Mouse (Mus musculus): Measurements from ENCODE around the gene BC107364.
"Not testable (repeated sequence)": the region's sequence is repeated elsewhere in the genome, so short reads cannot be mapped to it uniquely, and the experiment has no call there.

The BC107364 gene

GRCm38 (mm10) chr3:96451181-96451737 lies 847 bp downstream of the BC107364 start:
- DNase-seq (ENCODE audit: low spot score in 2 of 2): not testable (repeated sequence)

- DNase-seq (ENCODE audit: low spot score in 2 of 2): not testable (repeated sequence)
Observed at GRCm38 (mm10) chr3:96450586-96450896, 1.6 kb downstream of the BC107364 start.

- DNase-seq (ENCODE audit: low spot score in 2 of 2): not testable (repeated sequence)
Observed at GRCm38 (mm10) chr3:96449762-96450585, 2.1 kb downstream of the BC107364 start.

- DNase-seq (ENCODE audit: low spot score in 2 of 2): no peak
Observed at GRCm38 (mm10) chr3:96445436-96445835, 6.7 kb downstream of the BC107364 start.

- peak; percentile 66 to 75 for DNase-seq (ENCODE audit: low spot score in 2 of 2)
Observed at GRCm38 (mm10) chr3:96440578-96440977, 11.5 kb downstream of the BC107364 start.

GRCm38 (mm10) chr3:96435557-96436091 lies 16.5 kb downstream of the BC107364 start:
- DNase-seq (ENCODE audit: low spot score in 2 of 2): no peak

- DNase-seq (ENCODE audit: low spot score in 2 of 2): no peak
Observed at GRCm38 (mm10) chr3:96432207-96432606, 19.9 kb downstream of the BC107364 start.

- DNase-seq (ENCODE audit: low spot score in 2 of 2): no peak
Observed at GRCm38 (mm10) chr3:96429819-96430132, 22.3 kb downstream of the BC107364 start.

- DNase-seq (ENCODE audit: low spot score in 2 of 2): no peak
Observed at GRCm38 (mm10) chr3:96428941-96429818, 22.9 kb downstream of the BC107364 start.

GRCm38 (mm10) chr3:96427761-96428462 lies 24.2 kb downstream of the BC107364 start:
- DNase-seq (ENCODE audit: low spot score in 2 of 2): peak in 1 of 2 experiments; percentile 34

GRCm38 (mm10) chr3:96427311-96427710 lies 24.8 kb downstream of the BC107364 start:
- peak in 1 of 2 experiments; percentile 20 for DNase-seq (ENCODE audit: low spot score in 2 of 2)

- no peak for DNase-seq (ENCODE audit: low spot score in 2 of 2)
Observed at GRCm38 (mm10) chr3:96426268-96426667, 25.8 kb downstream of the BC107364 start.

- not testable (repeated sequence) for DNase-seq (ENCODE audit: low spot score in 2 of 2)
Observed at GRCm38 (mm10) chr3:96424447-96424846, 27.7 kb downstream of the BC107364 start.

GRCm38 (mm10) chr3:96423889-96424288 lies 28.2 kb downstream of the BC107364 start:
- DNase-seq (ENCODE audit: low spot score in 2 of 2): no peak

- DNase-seq (ENCODE audit: low spot score in 2 of 2): no peak
Observed at GRCm38 (mm10) chr3:96420796-96421195, 31.3 kb downstream of the BC107364 start.

GRCm38 (mm10) chr3:96418902-96419301 lies 33.2 kb downstream of the BC107364 start:
- DNase-seq (ENCODE audit: low spot score in 2 of 2): not testable (repeated sequence)

- no peak for DNase-seq (ENCODE audit: low spot score in 2 of 2)
Observed at GRCm38 (mm10) chr3:96417850-96418815, 34.0 kb downstream of the BC107364 start.

- no peak for DNase-seq (ENCODE audit: low spot score in 2 of 2)
Observed at GRCm38 (mm10) chr3:96416595-96416994, 35.5 kb downstream of the BC107364 start.

GRCm38 (mm10) chr3:96416056-96416455 lies 36.0 kb downstream of the BC107364 start:
- no peak for DNase-seq (ENCODE audit: low spot score in 2 of 2)

GRCm38 (mm10) chr3:96414951-96415327 lies 37.2 kb downstream of the BC107364 start:
- DNase-seq (ENCODE audit: low spot score in 2 of 2): no peak

Measured in spleen, postnatal 14 days (tissue).